Mouse (Mus musculus) stomach, embryonic 14.5 days (tissue): ENCODE measurements at regions not wholly inside any gene's neighbourhood (a gene's known extent, or its start where the extent isn't known, plus 50 kb on each side); places are given as distances from the start of the nearest gene placed in this dataset.
A peak's percentile ranks its signal among the peaks of the same experiment; 100 is the strongest.

Source experiments
- ATAC-seq: fragments of 200-750 bp; cut with Nextera tagmentation; 2 replicates; pipeline ENCODE4 v1.8.0; 2017; ENCODE audit warnings: low read depth, moderate TSS enrichment; ENCODE audit not compliant: insufficient number of reproducible peaks, insufficient read depth, low FRiP score
- H3K27ac ChIP-seq: fragments of 300-500 bp; sonication (generic); 2 replicates; pipeline ENCODE4 v1.5.1; 2014; ENCODE audit warnings: mild to moderate bottlenecking, low read length, moderate library complexity, mixed read lengths
- H3K27me3 ChIP-seq: fragments of 300-500 bp; sonication (generic); 2 replicates; pipeline ENCODE4 v1.6.1; 2014; ENCODE audit warnings: low read length, control low read depth, mixed read lengths; ENCODE audit not compliant: control insufficient read depth, insufficient read depth
- H3K36me3 ChIP-seq: fragments of 300-500 bp; sonication (generic); 2 replicates; pipeline ENCODE4 v1.6.1; 2014; ENCODE audit warnings: mild to moderate bottlenecking, control low read depth, low read length, moderate library complexity, mixed read lengths; ENCODE audit not compliant: control insufficient read depth, insufficient read depth
- H3K4me1 ChIP-seq: fragments of 300-500 bp; sonication (generic); 2 replicates; pipeline ENCODE4 v1.6.1; 2014; ENCODE audit warnings: low read length, control low read depth, mixed read lengths; ENCODE audit not compliant: control insufficient read depth, insufficient read depth
- H3K4me2 ChIP-seq: fragments of 300-500 bp; sonication (generic); replicated peaks from 2 replicates; pipeline ENCODE4 v1.6.1; 2014; ENCODE audit warnings: low read depth, low read length, control low read depth
- H3K4me3 ChIP-seq: fragments of 300-500 bp; sonication (generic); 2 replicates; pipeline ENCODE4 v1.5.1; 2014; ENCODE audit warnings: low read depth, low read length, control low read depth
- H3K9ac ChIP-seq: fragments of 300-500 bp; sonication (generic); replicated peaks from 2 replicates; pipeline ENCODE4 v1.6.1; 2014; ENCODE audit warnings: low read depth, mild to moderate bottlenecking, control low read depth, low read length, moderate library complexity, mixed read lengths
- H3K9me3 ChIP-seq: fragments of 300-500 bp; sonication (generic); 2 replicates; pipeline ENCODE4 v1.6.1; 2016; ENCODE audit warnings: low read depth, low read length, control low read depth; ENCODE audit not compliant: control insufficient read depth
- WGBS: fragments of 180-500 bp; shearing (Covaris S2); extraction: QIAGEN DNeasy Blood & Tissue Kit; methylation state at CpG from one replicate; pipeline ENCODE4 v1.1.7; 2014; 5-methylcytosine and 5-hydroxymethylcytosine counted together

DNA sequence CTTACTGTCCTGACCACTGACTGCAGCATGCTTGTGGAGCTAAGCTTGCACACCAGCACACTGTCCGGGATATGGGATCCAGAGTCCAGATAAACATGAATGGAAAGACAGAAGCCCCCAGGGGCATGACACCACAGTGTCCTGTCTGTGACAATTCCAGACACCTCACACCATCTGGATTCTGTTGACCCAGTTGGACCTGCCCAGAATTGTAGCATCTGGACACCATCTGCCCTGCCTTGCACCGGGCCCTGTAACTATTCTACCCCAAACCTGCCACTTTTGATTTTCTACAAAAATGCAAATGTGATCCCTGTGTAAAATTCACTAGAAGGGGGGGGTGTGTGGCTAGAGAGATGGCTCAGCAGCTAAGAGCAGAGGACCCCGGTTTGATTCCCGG is 114.5 kb upstream of the Hs6st1 start:
- H3K4me2 ChIP-seq: no peak overlapping the region
- no peak overlapping the region for H3K9ac ChIP-seq
- 89% methylated on average over 4 of the region's 4 CpGs for WGBS
- H3K27me3 ChIP-seq: no peaks in the 10 kb centered on the region
- H3K36me3 ChIP-seq: no peaks in the 10 kb centered on the region
- no peak overlapping the region for H3K4me3 ChIP-seq
- ATAC-seq: no peak
- H3K4me1 ChIP-seq: no peaks in the 10 kb centered on the region
- H3K27ac ChIP-seq: no peak overlapping the region
- no peaks in the 10 kb centered on the region; the same call in 1 of the 2 replicates for H3K9me3 ChIP-seq

DNA sequence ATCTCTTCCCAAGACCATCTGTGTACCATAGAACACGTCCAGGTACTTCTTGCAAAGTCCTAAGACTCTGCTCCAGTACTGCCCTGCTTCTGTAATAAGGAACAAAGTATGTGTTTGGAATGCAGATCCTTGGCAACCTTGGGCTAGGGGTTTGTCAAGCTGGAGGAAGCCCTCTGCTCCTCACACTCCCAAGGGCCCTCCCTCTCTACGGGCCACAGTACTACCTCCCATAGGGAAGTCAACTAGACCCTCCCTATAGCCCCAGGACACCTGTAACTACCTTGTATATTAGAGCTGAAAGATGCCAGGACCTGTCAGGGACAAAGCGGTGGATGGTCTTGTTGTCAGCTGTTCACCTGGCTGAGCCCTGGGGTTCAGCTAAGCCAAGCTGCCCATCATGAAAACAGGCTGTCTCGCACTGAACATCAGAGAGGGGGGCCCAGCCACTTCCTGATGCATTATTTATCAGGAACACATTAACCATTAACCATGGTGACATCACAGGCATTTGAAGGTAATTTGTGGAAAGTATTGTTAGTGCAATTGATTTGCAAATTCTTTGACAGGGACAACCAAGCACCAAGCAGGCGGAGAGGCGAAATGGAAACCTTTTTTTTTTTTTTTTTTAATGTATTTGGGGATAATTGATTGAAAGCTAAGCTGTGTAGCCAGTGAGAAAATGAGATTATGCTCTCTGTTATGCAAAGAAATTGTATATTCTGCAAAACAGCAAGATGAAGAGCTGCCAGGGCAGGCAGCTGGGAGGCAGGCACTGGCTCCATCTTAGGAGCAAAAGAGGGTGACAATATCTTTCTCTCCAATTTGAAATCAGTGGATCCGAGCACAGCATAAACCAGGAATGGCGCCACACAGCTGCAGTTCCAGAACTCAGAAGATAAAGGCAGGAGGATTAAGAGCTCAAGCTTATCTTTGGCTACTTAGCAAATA is 110.5 kb upstream of the Hs6st1 start:
- no peak for ATAC-seq
- H3K9me3 ChIP-seq: no peaks in the 10 kb centered on the region
- no peaks in the 10 kb centered on the region for H3K4me1 ChIP-seq
- H3K36me3 ChIP-seq: no peaks in the 10 kb centered on the region
- no peaks in the 10 kb centered on the region for H3K27me3 ChIP-seq
- 78% methylated on average over 8 of the region's 8 CpGs for WGBS
- H3K27ac ChIP-seq: no peak overlapping the region
- no peak overlapping the region for H3K4me3 ChIP-seq
- H3K4me2 ChIP-seq: no peak overlapping the region
- no peak overlapping the region for H3K9ac ChIP-seq

DNA sequence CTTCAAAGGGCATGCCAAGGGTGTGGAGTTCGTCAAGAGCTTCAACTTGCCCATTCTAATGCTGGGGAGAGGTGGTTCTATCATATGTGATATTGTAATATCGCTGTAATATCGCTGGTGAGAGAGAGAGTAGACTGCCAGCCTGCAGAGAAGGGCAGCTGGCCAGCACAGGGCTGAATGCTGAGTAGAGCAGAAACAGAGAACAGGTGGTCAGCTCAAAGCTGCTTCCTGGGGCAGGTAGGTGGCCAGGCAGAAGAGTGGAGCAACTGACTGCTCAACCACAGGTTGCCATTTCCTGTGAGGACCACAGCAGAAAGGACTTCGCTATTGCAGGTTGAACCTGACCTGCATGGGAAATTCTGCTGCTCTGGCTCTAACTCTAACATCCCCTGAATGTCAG is 108.5 kb upstream of the Hs6st1 start:
- Histone ChIP-seq H3K4me2 (no peak overlapping the region), H3K4me3 (no peak overlapping the region), H3K9ac (no peak overlapping the region), H3K4me1 (no peaks in the 10 kb centered on the region), H3K27me3 (no peaks in the 10 kb centered on the region), H3K36me3 (no peaks in the 10 kb centered on the region), H3K9me3 (no peaks in the 10 kb centered on the region), H3K27ac (no peak overlapping the region)
- 88% methylated on average over 4 of the region's 4 CpGs for WGBS
- ATAC-seq: no peak

DNA sequence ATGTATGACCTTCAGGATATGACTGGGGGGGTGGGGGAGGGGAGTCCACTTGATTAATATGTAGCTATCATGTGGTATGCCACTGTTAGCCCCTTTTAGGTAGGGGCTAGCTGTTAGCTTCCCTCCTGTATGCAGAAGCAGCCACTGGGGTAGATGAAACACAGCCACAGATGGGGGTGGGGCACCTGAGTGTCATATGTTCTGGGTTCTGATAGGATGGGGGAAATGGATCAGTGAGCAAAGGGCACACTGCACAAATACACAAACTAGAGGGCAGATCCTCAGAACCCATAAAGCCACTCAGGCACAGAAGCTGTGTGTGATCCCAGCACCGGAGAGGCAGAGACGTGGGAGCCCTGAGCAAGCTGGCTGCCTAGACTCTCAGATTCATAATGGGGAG is 107.4 kb upstream of the Hs6st1 start:
- H3K9me3 ChIP-seq: no peaks in the 10 kb centered on the region
- no peaks in the 10 kb centered on the region for H3K36me3 ChIP-seq
- H3K27me3 ChIP-seq: no peaks in the 10 kb centered on the region
- H3K4me2 ChIP-seq: no peak overlapping the region
- H3K27ac ChIP-seq: no peak overlapping the region
- H3K9ac ChIP-seq: no peak overlapping the region
- 84% methylated on average over 2 of the region's 2 CpGs for WGBS
- ATAC-seq: no peak
- no peak overlapping the region for H3K4me3 ChIP-seq
- H3K4me1 ChIP-seq: no peaks in the 10 kb centered on the region

DNA sequence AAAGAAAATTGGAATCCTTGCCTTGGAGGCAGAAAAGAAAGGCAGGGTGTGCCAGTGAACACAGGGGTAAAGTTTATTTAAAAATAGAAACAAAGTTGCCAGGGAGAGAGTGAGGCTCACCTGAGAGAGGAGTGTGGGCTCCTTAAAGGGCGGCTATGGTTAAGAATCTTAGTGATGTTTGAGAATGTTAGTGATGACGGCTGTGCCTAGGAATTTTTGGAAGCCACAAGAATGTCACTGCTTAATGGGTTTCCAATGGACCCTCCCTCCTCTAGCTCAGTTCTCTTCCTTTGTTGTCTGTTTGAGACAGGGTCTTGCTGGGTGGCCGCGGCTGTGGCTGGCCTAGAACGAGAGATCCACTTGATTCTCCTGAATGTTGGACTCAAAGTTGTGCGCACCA is 106.3 kb upstream of the Hs6st1 start:
- H3K9me3 ChIP-seq: no peaks in the 10 kb centered on the region
- WGBS: 63% methylated on average over 6 of the region's 6 CpGs
- no peak overlapping the region for H3K27ac ChIP-seq
- no peak for ATAC-seq
- H3K4me1 ChIP-seq: no peaks in the 10 kb centered on the region
- H3K36me3 ChIP-seq: no peaks in the 10 kb centered on the region
- H3K4me3 ChIP-seq: no peak overlapping the region
- H3K27me3 ChIP-seq: no peaks in the 10 kb centered on the region
- H3K9ac ChIP-seq: no peak overlapping the region
- H3K4me2 ChIP-seq: no peak overlapping the region

DNA sequence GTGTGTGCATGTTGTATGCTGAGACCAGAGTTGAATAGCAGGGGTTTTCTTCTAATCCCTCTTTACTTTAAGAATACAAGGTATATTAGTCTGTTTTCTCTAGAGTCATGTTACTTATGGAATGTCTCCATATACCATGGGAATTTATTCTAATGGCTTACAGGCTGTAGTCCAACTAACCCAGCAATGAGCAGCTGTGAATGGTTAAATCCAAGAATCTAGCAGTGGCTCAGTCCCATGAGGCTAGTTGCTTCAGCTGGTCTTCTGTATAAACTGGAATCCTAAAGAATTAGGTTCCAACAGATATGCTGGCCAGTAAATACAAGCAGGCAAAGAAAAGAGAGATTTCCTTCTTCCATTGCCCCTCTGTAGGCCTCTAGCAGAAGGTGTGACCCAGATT is 99.7 kb upstream of the Hs6st1 start:
- Histone ChIP-seq H3K4me3 (no peak overlapping the region), H3K9ac (no peak overlapping the region), H3K4me1 (peaks cover 10% of the 10 kb centered on the region; the same call in 1 of the 2 replicates), H3K4me2 (no peak overlapping the region), H3K36me3 (no peaks in the 10 kb centered on the region), H3K27me3 (no peaks in the 10 kb centered on the region), H3K27ac (peak overlapping the region; percentile 27; the same call in 1 of the 2 replicates), H3K9me3 (no peaks in the 10 kb centered on the region)
- no peak for ATAC-seq

DNA sequence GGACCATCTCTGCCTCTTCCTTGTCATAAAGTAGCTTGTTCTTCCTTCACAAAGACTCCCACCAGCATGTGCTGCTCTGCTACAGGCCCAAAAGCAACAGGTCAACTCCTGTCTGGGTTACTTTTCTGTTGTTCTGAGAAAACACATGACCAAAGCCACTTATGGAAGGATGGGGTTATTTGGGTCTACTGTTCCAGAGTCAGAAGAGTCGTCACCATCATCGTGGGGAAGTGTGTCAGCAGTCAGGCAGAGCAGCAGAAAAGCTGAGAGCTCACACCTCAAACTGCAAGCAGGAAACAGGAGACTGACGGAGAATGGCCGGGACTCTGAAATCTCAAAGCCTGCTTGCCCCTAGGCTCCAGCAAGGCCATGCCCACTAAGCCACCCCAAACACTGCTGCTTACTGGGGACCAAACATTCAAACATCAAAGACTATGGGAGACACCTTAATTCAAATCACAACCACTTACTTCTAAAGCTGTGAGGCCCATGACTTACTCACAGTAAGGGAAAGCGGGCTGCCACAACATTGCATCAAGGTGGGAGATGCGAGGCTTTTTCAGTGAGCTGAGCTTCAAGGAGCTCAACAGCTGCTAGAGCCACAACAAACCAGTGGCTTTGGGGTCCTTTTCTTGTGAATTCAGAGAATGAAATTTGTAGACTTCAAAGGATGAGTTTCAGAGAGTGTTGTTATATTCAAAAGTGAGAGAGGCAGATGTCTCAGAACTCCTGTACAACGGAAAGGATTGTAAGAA is 96.6 kb upstream of the Hs6st1 start:
- no peak overlapping the region for H3K4me3 ChIP-seq
- no peaks in the 10 kb centered on the region for H3K9me3 ChIP-seq
- H3K4me2 ChIP-seq: no peak overlapping the region
- H3K4me1 ChIP-seq: peaks cover 15% of the 10 kb centered on the region; the same call in 1 of the 2 replicates
- ATAC-seq: no peak
- WGBS: 58% methylated on average over 7 of the region's 7 CpGs
- H3K36me3 ChIP-seq: no peaks in the 10 kb centered on the region
- H3K27me3 ChIP-seq: no peaks in the 10 kb centered on the region
- no peak overlapping the region for H3K9ac ChIP-seq
- no peak overlapping the region for H3K27ac ChIP-seq

DNA sequence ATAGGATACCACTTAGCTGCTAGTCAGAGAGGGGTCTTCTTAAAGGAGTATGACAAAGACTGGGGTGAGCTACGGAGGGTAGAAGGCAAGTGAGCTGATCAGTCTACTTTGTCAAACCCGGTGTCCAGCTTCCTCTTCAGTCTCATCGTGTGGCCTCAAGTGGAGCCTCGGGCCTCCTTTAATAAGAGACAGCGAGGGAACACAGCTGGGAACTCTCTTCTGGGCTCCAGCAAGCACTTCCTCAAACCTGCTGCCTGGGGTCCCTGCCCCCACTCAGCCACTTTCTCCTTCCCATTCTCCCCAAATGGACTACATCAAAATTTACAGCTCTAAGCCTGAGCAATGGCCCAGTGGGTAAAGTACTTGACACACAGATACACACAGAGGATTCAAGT is 96.0 kb upstream of the Hs6st1 start:
- no peak overlapping the region for H3K4me2 ChIP-seq
- H3K27ac ChIP-seq: no peak overlapping the region; the same call in 1 of the 2 replicates
- no peaks in the 10 kb centered on the region for H3K36me3 ChIP-seq
- H3K27me3 ChIP-seq: no peaks in the 10 kb centered on the region
- 22% methylated on average over 5 of the region's 5 CpGs for WGBS
- H3K9me3 ChIP-seq: no peaks in the 10 kb centered on the region
- H3K4me1 ChIP-seq: peaks cover 15% of the 10 kb centered on the region; the same call in 1 of the 2 replicates
- no peak overlapping the region for H3K9ac ChIP-seq
- ATAC-seq: peak; percentile 42; the same call in 1 of the 2 replicates
- H3K4me3 ChIP-seq: no peak overlapping the region
